Mouse (Mus musculus) gastrocnemius, postnatal 14 days (tissue): ENCODE results near the gene Tlr11. TPM values are rescaled to one million over a fixed set of nuclear protein-coding genes. Genes with fewer than 3 reads are reported as not detected.

Source experiments
- DNase-seq: peaks from one replicate; pipeline ENCODE4 v3.0.0; 2021; ENCODE audit warnings: mixed read lengths
- intact Hi-C: fragments of 180-260 bp; cut with DNase I; formaldehyde crosslinking; loops from one replicate; pipeline ENCODE4 v1.15.1; 2025; ENCODE audit warnings: low total_unique reads
- long read RNA-seq, 2 experiments: library from polyadenylated mRNA; stranded (forward); transcript quantifications; one replicate each; pipeline ENCODE4 v2.0.0; 2021
- total RNA-seq, 2 experiments: library from RNA; stranded (reverse); gene quantifications; 2 replicates each; pipeline ENCODE4 v1.2.3; 2021

The Tlr11 gene
- total RNA-seq: not detected
- long read RNA-seq, experiment 1: 0 reads
- long read RNA-seq, experiment 2: 0 reads

DNA sequence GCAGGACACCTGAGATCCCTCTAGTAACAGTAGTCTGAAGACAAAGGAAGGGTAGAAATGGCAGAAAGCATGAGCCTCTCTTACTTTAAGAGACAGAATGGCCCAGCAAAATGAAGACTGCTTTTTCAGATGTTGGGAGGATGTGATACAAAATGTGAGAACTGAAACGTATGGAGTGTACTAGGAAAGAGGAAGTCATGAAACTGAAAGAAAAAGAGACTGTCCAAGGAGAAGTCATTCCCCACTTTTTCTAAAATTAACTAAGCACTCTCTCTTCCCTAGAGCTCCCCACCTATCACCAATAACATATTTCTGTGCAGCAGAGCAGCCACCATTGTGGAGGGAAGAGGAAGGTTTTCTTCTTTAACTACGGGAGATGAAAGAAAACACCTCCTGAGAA lies at the start of gene Tlr11:
Tlr11 (plus strand) TSS at position 322 of the 400 bp plus-strand sequence.
- intact Hi-C loops: no loop called here
- DNase-seq: no peak

DNA sequence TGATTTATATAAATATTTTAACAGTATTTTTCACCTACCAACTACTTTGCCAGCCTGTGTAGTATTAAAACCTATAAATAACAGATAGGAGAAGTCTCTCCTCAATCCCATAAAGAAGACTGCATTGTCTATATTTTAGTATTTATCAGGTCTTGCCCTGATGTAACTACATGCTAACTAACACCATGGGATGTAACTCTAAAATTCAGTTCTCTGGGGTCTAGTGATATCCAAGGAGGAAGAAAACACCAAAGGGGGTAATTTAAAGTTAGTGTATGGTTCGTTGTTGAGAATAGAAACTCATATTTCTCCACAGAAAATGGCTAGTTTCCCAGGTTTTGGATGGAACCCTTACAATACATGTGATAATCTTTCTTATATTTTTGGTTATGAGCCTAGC lies 31.1 kb upstream of the Tlr11 start, which contains the start of gene Olfr734:
Olfr734 (minus strand) TSS at position 101 of the 400 bp plus-strand sequence.
- DNase-seq: no peak
- intact Hi-C loops: no loop called here

DNA sequence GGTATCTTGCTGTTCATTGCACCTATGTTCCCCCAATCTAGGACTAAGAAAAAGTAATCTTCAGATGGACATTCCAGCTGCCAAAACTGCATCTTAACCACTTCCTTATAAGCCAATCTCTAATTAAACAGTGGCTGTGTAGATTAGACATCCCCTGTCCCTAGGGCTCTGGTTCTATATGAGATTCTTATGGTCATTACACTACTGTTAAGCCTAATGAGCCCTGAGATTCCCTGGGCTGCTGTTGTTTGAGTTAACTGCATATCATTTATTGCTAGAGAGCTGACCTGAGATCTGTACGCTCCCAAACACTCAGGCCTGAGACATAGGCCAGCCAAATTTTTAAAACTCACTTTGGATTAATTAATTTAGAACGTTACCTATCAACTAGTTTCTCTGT lies 8.9 kb upstream of the Tlr11 start, which contains the start of gene Olfr735:
Olfr735 (minus strand) TSS at position 77 of the 400 bp plus-strand sequence.
- intact Hi-C loops: no loop called here
- no peak for DNase-seq

- no peak for DNase-seq
- intact Hi-C loops: no loop called here
Observed at GRCm38 (mm10) chr14:50352438-50352837, 5.3 kb upstream of the Tlr11 start.

- DNase-seq: no peak
- intact Hi-C loops: no loop called here
Observed at GRCm38 (mm10) chr14:50356725-50357124, 989 bp upstream of the Tlr11 start.

DNA sequence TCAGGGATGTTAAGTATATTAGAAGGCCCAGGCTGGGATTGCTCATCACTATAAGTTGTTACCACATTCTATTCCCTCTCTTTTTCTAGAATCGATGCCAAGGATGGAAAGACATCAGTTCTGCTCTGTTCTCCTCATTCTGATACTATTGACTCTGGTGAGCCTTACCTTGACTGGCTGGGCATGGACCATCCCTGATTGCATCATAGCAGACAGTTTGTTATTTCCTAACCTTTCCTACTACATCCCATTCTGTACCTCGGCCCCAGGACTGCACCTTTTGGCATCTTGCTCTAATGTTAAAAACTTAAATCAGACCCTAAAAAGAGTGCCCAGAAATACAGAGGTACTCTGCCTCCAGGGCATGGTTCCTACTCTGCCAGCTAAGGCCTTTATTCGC lies 2.8 kb downstream of the Tlr11 start:
- DNase-seq: no peak
- intact Hi-C loops: no loop called here

DNA sequence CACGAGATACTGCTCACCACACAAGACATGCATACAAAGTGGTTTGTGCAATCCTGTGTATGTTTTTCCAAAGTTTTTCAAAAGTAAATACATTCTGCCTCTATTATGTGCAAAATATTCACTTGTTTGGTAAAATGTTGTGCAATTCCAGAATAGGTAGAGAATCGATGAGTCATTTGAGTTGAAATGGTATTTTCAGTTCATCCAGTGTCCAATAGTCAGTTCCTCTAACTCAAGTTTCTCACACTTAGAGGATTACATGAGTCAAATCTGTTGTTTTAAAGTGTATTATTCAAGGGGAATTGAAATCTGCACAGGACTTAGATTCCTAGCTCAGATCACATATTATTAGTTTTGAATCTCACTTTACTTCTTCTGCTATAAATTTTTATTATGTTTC lies 5.8 kb downstream of the Tlr11 start:
- DNase-seq: no peak
- intact Hi-C loops: no loop called here

GRCm38 (mm10) chr14:50380863-50381262 lies 23.1 kb downstream of the Tlr11 start, which contains the start of gene Olfr736:
Olfr736 (plus strand) TSS chr14:50381163.
- intact Hi-C loops: no loop called here
- no peak for DNase-seq

DNA sequence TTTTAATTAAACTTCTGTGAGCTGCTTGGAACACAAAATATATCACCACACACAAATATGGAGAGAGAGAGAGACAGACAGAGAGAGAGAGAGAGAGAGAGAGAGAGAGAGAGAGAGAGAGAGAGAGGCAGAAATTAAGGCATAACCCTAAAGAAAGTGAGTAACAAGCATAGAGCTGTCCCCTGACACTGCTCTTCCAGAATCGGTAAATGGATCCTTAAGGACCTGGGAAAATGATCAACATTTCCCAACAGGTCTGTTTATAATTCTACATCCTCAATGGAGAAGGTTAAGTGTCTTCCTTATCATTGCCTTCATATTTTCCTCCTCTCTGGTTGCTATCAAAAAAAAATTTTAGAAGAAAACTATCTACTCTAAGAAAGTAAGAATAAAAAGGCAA lies 49.6 kb downstream of the Tlr11 start, which contains the start of gene Olfr738:
Olfr738 (plus strand) TSS at position 301 of the 400 bp plus-strand sequence.
- no peak for DNase-seq

More for the DNA sequence above, 49.6 kb downstream of the Tlr11 start, which contains the start of gene Olfr738:
- intact Hi-C loops: no loop called here

Other genes starting within 250 kb of the Tlr11 start
- gene Olfr727, start 234.7 kb upstream of the Tlr11 start, total RNA-seq: not detected
- not detected for gene Olfr728, start 215.2 kb upstream of the Tlr11 start, total RNA-seq
- gene Olfr729, start 205.0 kb upstream of the Tlr11 start, total RNA-seq: not detected
- gene Olfr730, start 169.7 kb upstream of the Tlr11 start, total RNA-seq: not detected
- gene Olfr731, start 116.0 kb upstream of the Tlr11 start, total RNA-seq: not detected
- gene Olfr732, start 73.7 kb upstream of the Tlr11 start, total RNA-seq: not detected
- not detected for gene Olfr733, start 56.4 kb upstream of the Tlr11 start, total RNA-seq
- not detected for gene Olfr734, start 31.2 kb upstream of the Tlr11 start, total RNA-seq
- gene Olfr735, start 9.0 kb upstream of the Tlr11 start, total RNA-seq: not detected
- gene Olfr736, start 23.2 kb downstream of the Tlr11 start, total RNA-seq: not detected
- gene Olfr738, start 49.7 kb downstream of the Tlr11 start, total RNA-seq: not detected
- gene Olfr739, start 60.7 kb downstream of the Tlr11 start, total RNA-seq: not detected
- gene Olfr740, start 87.6 kb downstream of the Tlr11 start, total RNA-seq: not detected
- not detected for gene Olfr741, start 114.8 kb downstream of the Tlr11 start, total RNA-seq
- not detected for gene Olfr742, start 145.7 kb downstream of the Tlr11 start, total RNA-seq
- not detected for gene Olfr743, start 163.9 kb downstream of the Tlr11 start, total RNA-seq